In the genomic region with DNA sequence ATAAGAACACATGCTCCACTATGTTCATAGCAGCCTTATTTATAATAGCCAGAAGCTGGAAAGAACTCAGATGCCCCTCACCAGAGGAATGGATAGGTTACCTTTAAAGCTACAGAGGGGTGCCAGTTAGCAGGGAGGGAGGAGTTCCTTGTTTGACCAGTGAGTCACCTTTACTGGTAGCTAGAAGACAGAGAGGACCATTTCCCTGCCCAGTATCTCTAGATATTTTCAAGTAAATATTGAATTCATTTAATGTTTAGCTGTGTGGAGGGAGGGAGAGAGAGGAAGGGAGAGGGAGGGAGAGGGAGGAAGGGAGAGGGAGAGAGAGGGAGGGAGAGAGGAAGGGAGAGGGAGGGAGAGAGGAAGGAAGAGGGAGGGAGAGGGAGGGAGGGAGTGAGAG, we compare ENCODE assay signal across 32 mouse cellular contexts.
"Had no signal": no experiment of that assay in that cellular context is flagged by ENCODE, and none has a peak within 500 bp of the region (broad histone marks: within the 10 kb centered on the region; RNA-seq: fewer than 3 reads in every experiment).

No protein-coding gene starts in this region.

- H3K27me3 ChIP-seq: limb, embryonic 12.5 days; limb, embryonic 13.5 days; limb, embryonic 15.5 days; liver, embryonic 12.5 days; liver, embryonic 13.5 days; liver, embryonic 15.5 days; lung, embryonic 15.5 days; megakaryocyte, embryonic 14.5 days; midbrain, embryonic 13.5 days; midbrain, embryonic 15.5 days had no signal

- DNase-seq: left cerebral cortex, postnatal 4 days; liver; liver, embryonic 13.5 days; liver, postnatal 0 days; lung, adult 18-20 months; lung, adult 2 months; lung, embryonic 14.5 days; lung, postnatal 10 days; lung, postnatal 14 days; lung, postnatal 36 days; lung, postnatal 4 days; midbrain, embryonic 14.5 days had no signal

- H3K4me1 ChIP-seq: limb, embryonic 10.5 days; limb, embryonic 12.5 days; limb, embryonic 13.5 days; limb, embryonic 15.5 days; liver, embryonic 12.5 days; liver, embryonic 13.5 days; liver, embryonic 15.5 days; lung, embryonic 15.5 days; megakaryocyte, embryonic 14.5 days; midbrain, embryonic 10.5 days; midbrain, embryonic 12.5 days; midbrain, embryonic 13.5 days; midbrain, embryonic 15.5 days had no signal

- H3K9ac ChIP-seq: limb, embryonic 12.5 days; limb, embryonic 13.5 days; limb, embryonic 15.5 days; liver, embryonic 12.5 days; liver, embryonic 13.5 days; liver, embryonic 14.5 days; liver, embryonic 15.5 days; liver, postnatal 0 days; lung, embryonic 14.5 days; lung, embryonic 15.5 days; midbrain, embryonic 12.5 days; midbrain, embryonic 13.5 days; midbrain, embryonic 15.5 days had no signal

- H3K27ac ChIP-seq: left cerebral cortex, adult 2 months; limb, embryonic 10.5 days; limb, embryonic 12.5 days; limb, embryonic 13.5 days; limb, embryonic 15.5 days; liver, embryonic 12.5 days; liver, embryonic 13.5 days; liver, embryonic 14.5 days; liver, embryonic 15.5 days; lung, embryonic 15.5 days; macrophage; midbrain, embryonic 10.5 days; midbrain, embryonic 12.5 days; midbrain, embryonic 13.5 days; midbrain, embryonic 15.5 days had no signal

- H3K9me3 ChIP-seq: limb, embryonic 10.5 days; limb, embryonic 12.5 days; limb, embryonic 13.5 days; limb, embryonic 15.5 days; liver, embryonic 12.5 days; liver, embryonic 13.5 days; liver, embryonic 15.5 days; lung, embryonic 15.5 days; megakaryocyte, embryonic 14.5 days; midbrain, embryonic 10.5 days; midbrain, embryonic 12.5 days; midbrain, embryonic 13.5 days; midbrain, embryonic 15.5 days had no signal

- H3K4me2 ChIP-seq: limb, embryonic 12.5 days; limb, embryonic 13.5 days; limb, embryonic 15.5 days; liver, embryonic 11.5 days; liver, embryonic 12.5 days; liver, embryonic 13.5 days; liver, embryonic 15.5 days; lung, embryonic 14.5 days; lung, embryonic 15.5 days; midbrain, embryonic 11.5 days; midbrain, embryonic 12.5 days; midbrain, embryonic 13.5 days; midbrain, embryonic 15.5 days had no signal

- H3K4me3 ChIP-seq: left cerebral cortex, adult 2 months; limb, embryonic 10.5 days; limb, embryonic 12.5 days; limb, embryonic 13.5 days; limb, embryonic 15.5 days; liver, embryonic 12.5 days; liver, embryonic 13.5 days; liver, embryonic 15.5 days; lung, embryonic 15.5 days; megakaryocyte, embryonic 14.5 days; midbrain, embryonic 10.5 days; midbrain, embryonic 12.5 days; midbrain, embryonic 13.5 days; midbrain, embryonic 15.5 days; myocyte had no signal

- H3K36me3 ChIP-seq: limb, embryonic 10.5 days; limb, embryonic 12.5 days; limb, embryonic 13.5 days; limb, embryonic 15.5 days; liver, embryonic 12.5 days; liver, embryonic 13.5 days; liver, embryonic 15.5 days; lung, embryonic 15.5 days; midbrain, embryonic 10.5 days; midbrain, embryonic 12.5 days; midbrain, embryonic 13.5 days; midbrain, embryonic 15.5 days had no signal

- ATAC-seq: liver, embryonic 12.5 days; liver, postnatal 0 days; lung, postnatal 0 days; midbrain, embryonic 13.5 days; midbrain, embryonic 15.5 days; midbrain, embryonic 16.5 days had no signal
